Mouse (Mus musculus) liver, adult 2 months (tissue): ENCODE data around the gene Serpina3g. TPM values are rescaled to one million over a fixed set of nuclear protein-coding genes. Genes with fewer than 3 reads are reported as not detected.
A peak's percentile ranks its signal among the peaks of the same experiment; 100 is the strongest.

Experiments
- DNase-seq: peaks from one replicate; pipeline ENCODE4 v3.0.0-alpha.2; 2011; ENCODE audit warnings: low read depth, low spot score; ENCODE audit errors: extremely low read depth
- H3K27ac ChIP-seq: fragments of 200-500 bp; replicated peaks from 2 replicates; pipeline ENCODE4 v1.5.1; 2012; ENCODE audit warnings: low read depth, mild to moderate bottlenecking, control low read depth, inconsistent platforms, low read length; ENCODE audit not compliant: insufficient read depth
- H3K27me3 ChIP-seq: fragments of 200-500 bp; 2 replicates; pipeline ENCODE4 v1.6.1; 2012; ENCODE audit warnings: mild to moderate bottlenecking, moderate library complexity, low read length, inconsistent platforms; ENCODE audit not compliant: control insufficient read depth, insufficient read depth
- H3K36me3 ChIP-seq: fragments of 200-500 bp; 2 replicates; pipeline ENCODE4 v1.6.1; 2012; ENCODE audit warnings: low read length, inconsistent platforms; ENCODE audit not compliant: control insufficient read depth, insufficient read depth
- H3K4me1 ChIP-seq: fragments of 200-500 bp; 2 replicates; pipeline ENCODE4 v1.6.1; 2011; ENCODE audit warnings: low read length; ENCODE audit not compliant: control insufficient read depth, insufficient read depth
- H3K4me3 ChIP-seq: fragments of 200-500 bp; 2 replicates; pipeline ENCODE4 v1.5.1; 2011; ENCODE audit warnings: low read depth, mild to moderate bottlenecking, control low read depth, low read length, moderate library complexity; ENCODE audit not compliant: insufficient read depth
- H3K79me2 ChIP-seq: fragments of 200-500 bp; 2 replicates; pipeline ENCODE4 v1.6.1; 2012; ENCODE audit warnings: inconsistent platforms, mild to moderate bottlenecking, low read length, moderate library complexity; ENCODE audit not compliant: control insufficient read depth, insufficient read depth
- H3K9ac ChIP-seq: fragments of 200-500 bp; 2 replicates; pipeline ENCODE4 v1.6.1; 2012; ENCODE audit warnings: low read depth, mild to moderate bottlenecking, control low read depth, inconsistent platforms, low read length
- CTCF ChIP-seq: fragments of 200-500 bp; IDR thresholded peaks from 2 replicates; pipeline ENCODE4 v1.5.1; 2011; ENCODE audit warnings: low read depth, low read length, control low read depth
- POLR2A ChIP-seq: fragments of 200-500 bp; IDR thresholded peaks from 2 replicates; pipeline ENCODE4 v1.6.1; 2011; ENCODE audit warnings: low read length, control low read depth; ENCODE audit not compliant: insufficient read depth; ENCODE audit errors: extremely low read depth
- WGBS: fragments of 180-500 bp; shearing (Covaris S2); methylation state at CpG from one replicate; pipeline ENCODE4 v1.1.7; 2018; 5-methylcytosine and 5-hydroxymethylcytosine counted together
- polyA plus RNA-seq: library from polyadenylated mRNA; depleted of rRNA; stranded (reverse); fragments of >200 nt; gene quantifications from 2 replicates; pipeline ENCODE4 v1.2.3, GENCODE M21; 2012; rRNA removed
- total RNA-seq: library from RNA; depleted of rRNA; stranded (reverse); fragments of >200 nt; gene quantifications from 2 replicates; pipeline ENCODE4 v1.2.3, GENCODE M21; 2014; rRNA removed

Gene Serpina3g
- total RNA-seq = 19.1 and 20.7 TPM in 2 replicates
- 3.8 and 9.7 TPM in 2 replicates for polyA plus RNA-seq

- peak within 1 kb of the TSS; percentile 44 for H3K4me3 ChIP-seq
- peak within 1 kb of the TSS; percentile 68 for H3K27ac ChIP-seq
Measured at GRCm38 (mm10) chr12:104235915-104236314, at the start of gene Serpina3g. Gene Serpina3g, plus strand, starts transcription at chr12:104236245.

GRCm38 (mm10) chr12:104189246-104189645 is 46.8 kb upstream of the Serpina3g start:
- TF ChIP-seq CTCF = no peak
- TF ChIP-seq POLR2A = no peak
- DNase-seq = no peak
- no peaks in the 10 kb centered on the region for H3K4me1 ChIP-seq
- no peak overlapping the region for H3K4me3 ChIP-seq
- no peaks in the 10 kb centered on the region for H3K27me3 ChIP-seq
- no peak overlapping the region for H3K9ac ChIP-seq
- WGBS = 96% methylated on average over 2 of the region's 2 CpGs
- H3K27ac ChIP-seq = no peak overlapping the region
- H3K79me2 ChIP-seq = no peaks in the 10 kb centered on the region
- H3K36me3 ChIP-seq = no peaks in the 10 kb centered on the region

More at GRCm38 (mm10) chr12:104235915-104236314, at the start of gene Serpina3g:
- Histone ChIP-seq H3K36me3 (no peaks in the 10 kb centered on the region), H3K79me2 (no peaks in the 10 kb centered on the region; the same call in 1 of the 2 replicates), H3K27me3 (no peaks in the 10 kb centered on the region), H3K9ac (peak within 1 kb of the TSS; percentile 50), H3K4me1 (peaks cover 13% of the 10 kb centered on the region; the same call in 1 of the 2 replicates)
- WGBS = 61% methylated on average over 5 of the region's 5 CpGs
- peak; percentile 10 for DNase-seq
- TF ChIP-seq CTCF (no peak), POLR2A (no peak)

GRCm38 (mm10) chr12:104190852-104191251 is 45.2 kb upstream of the Serpina3g start:
- no peak for DNase-seq
- Histone ChIP-seq H3K27me3 (no peaks in the 10 kb centered on the region), H3K36me3 (no peaks in the 10 kb centered on the region), H3K9ac (no peak overlapping the region), H3K79me2 (no peaks in the 10 kb centered on the region), H3K4me3 (no peak overlapping the region), H3K27ac (no peak overlapping the region), H3K4me1 (no peaks in the 10 kb centered on the region)
- TF ChIP-seq POLR2A (no peak), CTCF (no peak)

GRCm38 (mm10) chr12:104209149-104209548 is 26.9 kb upstream of the Serpina3g start:
- WGBS = 77% methylated on average over 4 of the region's 4 CpGs
- Histone ChIP-seq H3K4me3 (no peak overlapping the region), H3K27ac (no peak overlapping the region), H3K4me1 (peaks cover 2% of the 10 kb centered on the region; the same call in 1 of the 2 replicates), H3K79me2 (no peaks in the 10 kb centered on the region), H3K27me3 (no peaks in the 10 kb centered on the region), H3K9ac (no peak overlapping the region), H3K36me3 (no peaks in the 10 kb centered on the region)
- DNase-seq = peak; percentile 30
- TF ChIP-seq CTCF (peak; percentile 35; the same call in 1 of the 2 replicates), POLR2A (no peak)

- H3K27me3 ChIP-seq = no peaks in the 10 kb centered on the region
- no peaks in the 10 kb centered on the region for H3K36me3 ChIP-seq
- H3K4me1 ChIP-seq = peaks cover 2% of the 10 kb centered on the region; the same call in 1 of the 2 replicates
- no peak overlapping the region for H3K9ac ChIP-seq
- no peaks in the 10 kb centered on the region for H3K79me2 ChIP-seq
- peak; percentile 5 for DNase-seq
- no peak overlapping the region for H3K27ac ChIP-seq
- 95% methylated on average over 2 of the region's 2 CpGs for WGBS
- no peak overlapping the region for H3K4me3 ChIP-seq
- TF ChIP-seq CTCF (no peak), POLR2A (no peak)
Measured at GRCm38 (mm10) chr12:104209802-104210201, 26.2 kb upstream of the Serpina3g start.

- H3K9ac ChIP-seq = no peak overlapping the region
- H3K27me3 ChIP-seq = no peaks in the 10 kb centered on the region
- no peak overlapping the region for H3K4me3 ChIP-seq
- no peaks in the 10 kb centered on the region for H3K36me3 ChIP-seq
- no peaks in the 10 kb centered on the region for H3K79me2 ChIP-seq
- TF ChIP-seq POLR2A (no peak), CTCF (no peak)
- H3K27ac ChIP-seq = no peak overlapping the region
- 83% methylated on average over 2 of the region's 2 CpGs for WGBS
- DNase-seq = peak; percentile 15
- peaks cover 2% of the 10 kb centered on the region; the same call in 1 of the 2 replicates for H3K4me1 ChIP-seq
Measured at GRCm38 (mm10) chr12:104213689-104214444, 22.2 kb upstream of the Serpina3g start.
